Mouse (Mus musculus) regulatory T cell (primary cell): Measurements from ENCODE around the gene Atg14.
"Not testable (repeated sequence)": the region's sequence is repeated elsewhere in the genome, so short reads cannot be mapped to it uniquely, and the experiment has no call there.

Experiments used
- in situ Hi-C: fragments of 300-600 bp; cut with MboI, MseI; formaldehyde crosslinking; loops from one replicate; pipeline ENCODE4 v1.15.1; 2025; ENCODE audit warnings: high pct_unique_total_duplicates

Gene Atg14

DNA sequence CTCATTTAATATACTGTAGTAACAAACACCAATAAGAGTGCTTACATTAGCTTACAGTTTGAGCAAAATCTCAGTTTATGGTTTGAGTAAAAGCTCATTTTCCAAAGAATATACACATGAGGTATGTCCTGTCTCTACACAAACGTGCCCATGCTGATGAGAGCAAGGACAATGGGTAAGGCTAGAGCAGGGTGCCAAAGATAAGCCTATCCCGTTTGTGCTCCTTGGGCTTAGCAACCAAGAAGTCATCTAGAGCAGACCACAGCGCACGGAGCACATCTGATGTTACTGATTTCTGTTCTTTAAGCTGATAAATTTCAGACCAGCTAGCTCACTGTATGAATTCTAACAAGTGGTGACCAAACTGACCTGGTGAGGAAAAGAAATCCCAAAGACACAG is 25.6 kb downstream of the Atg14 start:
- in situ Hi-C loops, result no loop called here

DNA sequence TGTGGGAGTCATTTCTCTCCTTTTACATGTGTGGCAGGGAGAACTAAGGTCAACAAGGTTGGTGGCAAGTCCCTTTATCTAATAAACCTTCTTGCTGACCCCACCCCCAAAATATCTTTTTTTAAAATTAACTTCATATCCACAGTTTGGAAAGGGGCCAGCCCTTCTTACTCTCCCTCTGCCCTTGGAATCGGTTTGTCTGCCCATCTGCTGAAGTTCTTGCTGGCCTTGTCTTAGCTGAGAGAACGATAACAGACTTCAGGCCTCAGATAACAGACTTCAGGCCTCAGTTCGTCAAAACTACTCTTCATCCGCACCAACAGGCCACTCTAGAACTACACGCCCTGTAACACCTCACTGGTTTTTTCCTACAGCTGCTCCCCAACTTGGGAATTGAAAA is 26.2 kb downstream of the Atg14 start:
- in situ Hi-C loops, result no loop called here

DNA sequence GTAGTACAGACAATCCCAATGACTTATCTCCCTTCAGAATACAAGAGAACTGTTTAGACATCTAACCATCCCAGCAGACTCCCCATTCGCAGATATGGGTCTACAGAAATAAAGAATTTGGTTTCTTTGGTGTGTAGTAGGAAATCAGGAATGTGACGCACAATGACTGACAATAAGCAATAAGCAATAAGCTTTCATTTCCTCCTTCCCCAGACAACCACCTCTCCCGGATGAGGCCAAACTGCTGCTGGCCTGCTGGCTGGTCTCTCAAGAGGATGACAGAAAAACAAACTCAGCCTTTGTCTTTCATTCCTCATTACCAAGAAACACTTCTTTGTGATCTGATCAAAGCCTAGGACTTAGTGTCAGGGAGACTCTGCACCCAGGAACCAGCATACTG is 28.2 kb downstream of the Atg14 start:
- in situ Hi-C loops, result no loop called here

DNA sequence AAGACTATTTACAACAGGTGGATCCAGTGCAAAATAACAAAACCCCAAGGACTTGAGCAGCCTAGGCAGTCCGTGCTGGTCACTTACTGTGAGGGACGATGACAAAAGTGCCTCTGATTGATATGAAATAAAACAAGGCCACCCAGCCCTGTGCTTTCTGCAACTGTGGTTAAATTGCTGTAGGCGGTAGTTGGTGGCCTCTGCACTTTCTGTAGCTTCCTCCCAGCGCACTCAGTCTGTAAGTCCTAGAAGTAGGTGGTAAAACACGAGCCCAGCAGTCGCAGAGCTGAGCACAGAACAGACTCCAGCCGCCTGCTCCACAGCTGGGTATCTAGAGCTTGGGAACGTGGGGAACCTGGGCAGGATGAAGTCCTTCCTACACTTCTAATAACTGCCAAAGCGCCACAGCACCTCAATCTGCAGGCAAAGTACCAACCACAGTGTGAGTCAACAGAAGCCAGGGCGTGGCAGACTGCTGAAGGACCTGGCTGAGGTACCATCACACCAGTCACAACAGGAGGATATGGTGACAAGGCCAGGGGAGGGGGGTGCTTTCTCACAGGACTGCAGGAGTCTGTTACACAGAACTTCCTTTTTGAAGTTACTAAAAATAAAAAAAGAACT is 29.0 kb downstream of the Atg14 start:
- in situ Hi-C loops, result no loop called here

DNA sequence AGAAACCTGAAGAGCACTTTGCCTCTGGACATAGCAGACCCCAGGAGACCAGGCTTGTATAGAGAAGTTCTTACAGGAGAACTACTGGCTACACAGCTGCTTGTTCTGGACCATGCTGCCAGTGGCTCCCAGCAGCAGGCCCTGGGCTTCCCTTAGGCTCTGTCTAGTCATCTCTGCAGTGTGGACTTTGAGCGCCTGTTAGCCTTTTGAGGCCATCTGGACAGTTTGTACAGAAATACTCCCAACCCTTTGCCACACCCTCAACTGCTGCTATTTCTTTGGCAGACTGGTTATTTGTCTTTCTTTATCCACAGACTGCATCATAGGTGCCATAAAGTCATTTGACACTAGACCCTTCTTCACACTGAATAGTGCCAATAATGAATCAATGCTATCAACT is 35.4 kb downstream of the Atg14 start:
- in situ Hi-C loops, result no loop called here

DNA sequence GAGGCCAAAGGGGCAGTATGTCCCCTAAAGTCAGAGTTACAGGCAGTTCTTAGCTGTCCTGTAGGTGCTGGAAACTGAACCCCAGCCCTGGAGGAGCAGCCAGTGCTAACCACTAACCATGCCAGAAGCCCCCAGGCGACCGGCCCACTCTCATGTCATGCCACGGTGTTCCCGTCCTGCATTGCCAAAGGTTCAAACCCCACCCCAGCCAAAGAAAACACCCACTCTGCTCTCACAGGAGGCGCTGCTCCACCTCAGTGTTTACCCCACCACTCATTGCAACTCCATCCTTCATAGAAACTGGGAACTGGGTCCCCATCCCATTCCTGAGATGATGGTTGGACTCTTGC is 36.3 kb downstream of the Atg14 start:
- in situ Hi-C loops, result no loop called here

DNA sequence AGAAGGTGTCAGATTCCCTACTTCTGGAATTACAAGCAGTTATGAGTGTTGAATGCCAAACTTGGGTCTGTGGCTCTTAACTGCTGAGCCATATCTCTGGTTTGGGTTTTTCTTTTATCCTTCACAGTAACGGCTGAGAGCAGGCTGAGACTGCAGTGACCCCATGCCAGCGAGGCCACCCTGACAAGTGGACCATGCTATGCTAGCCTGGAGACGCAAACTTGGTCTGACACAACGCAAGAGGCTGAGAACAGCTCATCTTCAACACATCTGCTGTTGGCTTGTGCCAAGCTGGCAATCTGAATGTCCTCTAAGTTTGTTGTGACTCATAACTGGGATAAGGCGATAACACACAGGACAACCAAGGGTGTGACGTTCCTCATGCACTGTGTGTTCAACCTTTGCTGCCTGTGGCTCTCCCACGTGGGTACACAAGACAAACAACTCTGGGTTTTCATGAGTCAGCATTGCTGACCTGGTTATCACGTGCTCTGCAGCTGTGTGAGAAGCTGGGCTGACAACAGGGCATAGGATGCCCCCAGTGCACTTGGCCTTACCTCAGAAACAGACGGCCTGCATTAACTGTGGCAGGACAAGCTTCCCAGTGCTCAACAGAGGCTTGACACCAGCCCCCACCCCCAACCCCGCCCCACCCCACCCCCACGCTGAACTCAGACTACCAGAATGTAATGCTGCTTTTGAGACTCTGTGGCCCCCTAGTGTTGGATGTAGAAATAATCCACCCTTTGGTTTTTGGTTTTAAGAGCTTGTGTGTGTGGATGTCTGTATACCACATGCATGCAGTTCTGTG is 36.9 kb downstream of the Atg14 start:
- in situ Hi-C loops, result no loop called here

DNA sequence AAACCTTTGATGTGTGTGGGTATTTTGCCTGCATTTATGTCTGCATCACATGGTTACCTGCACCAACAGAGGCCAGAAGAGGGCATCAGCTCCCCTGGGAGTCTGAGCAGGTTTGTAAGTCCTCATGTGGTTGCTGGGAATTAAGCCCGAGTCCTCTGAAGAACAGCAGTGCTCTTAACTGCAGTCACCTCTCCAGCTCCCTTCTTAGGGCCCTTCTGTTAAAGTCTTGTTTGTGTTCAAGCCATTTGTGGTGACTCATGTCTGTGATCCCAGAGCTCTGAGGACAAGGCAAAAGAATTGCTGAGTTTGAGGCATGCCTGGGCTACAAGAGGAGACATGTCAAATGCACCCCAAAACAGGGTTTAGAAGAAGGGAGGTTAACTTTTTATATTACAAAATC is 38.0 kb downstream of the Atg14 start:
- in situ Hi-C loops, result no loop called here

DNA sequence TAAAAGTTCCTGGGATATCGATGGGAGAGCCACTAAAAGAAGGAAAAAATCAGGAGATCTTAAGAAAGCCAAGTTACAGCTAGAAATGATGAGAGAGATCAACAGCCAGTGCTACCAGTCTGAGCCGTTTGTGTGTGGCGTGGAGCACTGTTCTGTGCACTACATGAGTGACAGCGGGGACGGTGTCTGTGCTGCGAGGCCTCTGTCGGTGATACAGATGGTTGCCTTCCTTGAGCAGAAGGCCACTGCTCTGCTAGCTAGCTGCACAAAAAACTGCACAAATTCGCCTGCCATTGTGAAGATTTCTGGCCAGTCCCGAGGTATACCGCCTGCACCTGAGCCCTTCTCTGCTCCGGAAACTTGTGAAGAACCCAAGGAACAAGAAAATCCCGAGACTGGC is 40.9 kb downstream of the Atg14 start:
- in situ Hi-C loops, result not testable (repeated sequence)

DNA sequence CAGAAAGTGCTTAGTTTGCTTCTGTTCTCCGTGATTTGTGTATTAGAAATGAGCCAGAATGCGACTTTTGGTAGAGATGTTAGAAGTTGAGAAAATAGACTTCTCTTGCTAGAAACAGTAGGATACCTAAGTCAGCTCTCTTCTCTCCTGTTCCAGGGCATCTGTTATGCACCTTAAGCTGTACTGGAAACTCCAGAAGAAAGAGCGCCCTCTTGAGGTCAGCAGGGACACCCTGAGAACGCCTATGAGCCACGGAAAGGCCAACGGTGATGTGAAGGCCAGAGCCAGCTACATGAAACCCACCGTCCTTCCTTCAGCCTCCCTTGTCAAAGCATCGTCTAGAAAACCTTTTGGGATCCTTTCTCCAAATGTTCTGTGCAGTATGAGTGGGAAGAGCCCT is 41.4 kb downstream of the Atg14 start:
- in situ Hi-C loops, result no loop called here

DNA sequence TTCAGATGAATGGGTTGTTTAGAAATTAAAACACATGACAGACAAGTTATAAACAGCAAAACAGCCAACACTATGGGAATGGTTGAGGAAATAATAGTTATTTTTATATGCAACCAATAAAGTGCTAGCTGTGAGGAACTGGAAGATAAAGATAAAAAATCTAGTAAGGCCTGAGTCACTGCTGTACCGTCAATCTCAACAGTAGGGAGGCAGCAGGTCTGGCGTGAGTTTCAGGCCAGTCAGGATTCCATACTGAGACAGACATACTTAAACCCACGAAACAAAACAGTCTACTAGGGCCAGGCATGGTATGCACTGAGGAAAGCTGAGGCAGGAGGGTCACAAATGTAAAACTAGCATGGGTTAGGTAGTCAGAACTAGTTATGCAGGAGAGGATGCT is 42.2 kb downstream of the Atg14 start:
- in situ Hi-C loops, result no loop called here

DNA sequence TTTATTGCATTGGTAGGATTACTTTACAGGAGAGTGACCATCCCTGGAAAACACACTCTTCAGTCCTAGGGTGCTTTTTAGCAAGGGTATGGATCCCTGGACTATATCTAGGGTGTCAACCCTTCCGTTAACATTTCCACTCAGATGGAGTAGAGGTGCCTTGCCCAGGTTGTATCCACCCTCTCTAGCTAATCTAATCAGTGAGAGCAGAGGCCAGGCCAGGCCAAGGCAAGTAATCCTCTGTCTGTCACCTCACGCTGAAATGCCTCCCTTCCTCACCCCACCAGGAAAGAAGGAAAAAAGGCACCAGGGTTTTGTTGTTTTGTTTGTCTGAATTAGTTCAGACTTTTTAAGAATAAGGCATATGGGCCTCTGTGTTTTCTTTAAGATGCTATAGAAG is 42.6 kb downstream of the Atg14 start:
- in situ Hi-C loops, result no loop called here

DNA sequence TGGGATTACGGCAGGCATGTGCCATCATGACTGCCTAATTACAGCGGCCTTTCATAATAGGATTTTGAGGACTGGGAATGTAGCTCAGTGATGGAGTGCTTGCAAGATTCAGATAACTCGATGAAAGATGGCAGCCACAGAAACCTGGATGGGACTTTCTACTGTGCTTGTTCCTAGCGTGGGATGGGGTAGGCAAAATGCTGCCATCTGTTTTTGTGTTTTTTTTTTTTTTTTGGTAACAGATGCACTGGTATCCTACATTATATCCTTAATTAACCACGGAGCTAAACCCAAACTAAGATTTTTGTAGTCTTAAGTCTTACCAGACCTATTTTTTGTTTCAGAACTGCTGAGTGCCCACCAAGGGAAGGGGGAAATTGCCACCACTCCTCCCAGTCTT is 44.6 kb downstream of the Atg14 start:
- in situ Hi-C loops, result no loop called here

DNA sequence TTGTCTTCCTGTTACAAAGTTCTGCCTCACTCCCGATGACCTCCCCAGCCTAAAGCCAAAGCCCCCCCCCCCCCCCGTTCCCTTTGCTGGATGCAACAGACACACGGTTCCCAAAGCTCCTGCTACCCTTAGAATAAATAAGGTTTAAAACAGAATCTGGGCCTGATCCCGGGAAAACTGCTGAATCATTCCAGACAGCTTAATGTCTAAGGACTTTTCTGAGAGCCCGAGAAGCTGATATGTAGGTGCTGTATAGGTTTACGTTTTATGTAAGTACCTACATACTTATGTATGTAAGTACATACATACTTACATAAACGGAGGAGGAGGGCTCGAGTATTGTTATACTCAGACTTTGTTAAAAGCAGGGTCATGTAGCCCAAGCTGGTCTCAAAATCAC is 45.1 kb downstream of the Atg14 start:
- in situ Hi-C loops, result no loop called here

DNA sequence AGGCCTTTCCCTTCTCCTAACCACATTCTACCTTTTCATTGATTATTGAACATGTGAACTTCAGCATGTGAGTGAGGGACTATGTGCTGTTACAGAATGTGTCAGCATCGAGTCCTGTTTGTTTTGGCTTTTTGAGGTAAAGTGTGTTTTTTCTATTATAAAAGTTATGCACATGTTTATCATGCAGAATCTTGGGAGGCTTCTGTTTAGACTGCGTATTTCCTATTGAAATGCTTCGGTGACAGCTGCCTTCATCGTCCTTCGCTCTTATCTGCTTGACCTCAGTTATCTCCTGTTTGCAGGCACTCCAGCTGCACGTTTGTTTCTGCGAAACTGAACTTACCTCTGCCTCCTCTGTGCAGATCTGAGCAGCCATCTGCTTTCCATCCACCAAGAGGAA is 48.1 kb downstream of the Atg14 start:
- in situ Hi-C loops, result no loop called here

DNA sequence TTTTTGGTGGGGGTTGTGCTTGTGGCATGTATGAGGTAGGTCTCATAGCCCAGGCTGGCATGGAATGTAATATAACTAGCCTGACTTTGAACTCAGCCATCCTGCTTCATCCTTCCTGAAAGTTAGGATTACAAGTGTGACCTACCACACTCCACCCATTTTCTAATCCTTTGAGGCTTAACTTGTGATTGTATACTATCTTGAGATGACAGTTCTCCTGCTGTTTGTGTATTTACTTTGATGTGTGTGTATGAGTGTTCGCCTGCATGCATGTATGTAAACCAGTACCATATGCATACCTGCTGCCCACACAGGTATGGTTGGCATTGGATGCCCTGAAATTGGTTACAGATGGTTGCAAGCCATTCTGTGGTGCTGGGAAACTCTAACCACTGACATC is 48.8 kb downstream of the Atg14 start:
- in situ Hi-C loops, result no loop called here

DNA sequence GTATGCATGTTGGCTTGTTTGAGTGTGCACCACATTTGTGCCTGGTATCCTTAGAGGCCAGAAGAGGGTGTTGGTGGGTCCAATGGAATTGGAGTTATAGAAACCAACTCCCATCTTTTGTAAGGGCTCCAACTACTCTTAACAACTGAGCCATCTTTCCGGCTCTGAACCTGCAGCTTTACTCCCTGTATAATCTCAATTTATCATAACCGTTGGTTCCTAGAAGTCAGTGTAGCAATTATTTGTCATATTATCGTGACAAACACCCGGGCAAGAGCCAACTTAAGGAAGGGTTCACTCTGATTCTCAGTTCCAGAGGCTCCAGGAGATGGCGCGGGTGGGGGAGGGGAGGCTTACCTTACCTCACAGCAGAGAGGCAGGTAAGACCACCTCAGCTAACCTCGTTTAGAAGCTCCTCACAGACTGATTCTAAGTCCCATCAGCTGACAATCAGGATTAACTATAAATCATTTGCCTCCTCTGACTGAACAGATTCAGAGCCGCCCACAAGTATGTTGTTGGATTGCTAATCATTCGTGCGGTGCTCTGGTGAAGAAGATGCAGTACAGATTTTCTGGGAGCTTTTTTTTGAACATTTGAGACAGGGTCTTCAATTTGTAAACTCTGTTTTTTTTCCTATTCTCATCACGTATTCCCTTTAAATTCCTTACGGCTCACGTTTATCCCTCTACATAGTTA is 49.5 kb downstream of the Atg14 start:
- in situ Hi-C loops, result no loop called here

DNA sequence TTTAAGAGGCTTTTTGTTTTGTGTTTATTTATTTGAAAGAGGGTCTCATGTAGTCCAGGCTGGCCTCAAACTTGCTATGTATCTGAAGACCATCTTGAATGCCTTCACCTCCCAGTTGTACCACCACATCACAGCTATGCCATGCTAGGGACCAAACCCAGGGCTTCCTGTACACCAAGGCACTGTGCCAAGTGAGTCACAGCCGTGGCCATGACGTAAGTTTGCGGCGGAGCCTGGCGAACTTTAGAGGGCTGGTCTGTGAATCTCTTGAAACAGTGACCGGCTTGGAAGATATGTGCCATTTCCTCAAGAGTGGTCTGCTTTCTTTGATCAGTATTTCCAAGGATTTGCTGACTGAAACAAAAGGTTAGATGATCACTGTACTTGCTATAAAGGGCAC is 51.8 kb downstream of the Atg14 start:
- in situ Hi-C loops, result no loop called here

DNA sequence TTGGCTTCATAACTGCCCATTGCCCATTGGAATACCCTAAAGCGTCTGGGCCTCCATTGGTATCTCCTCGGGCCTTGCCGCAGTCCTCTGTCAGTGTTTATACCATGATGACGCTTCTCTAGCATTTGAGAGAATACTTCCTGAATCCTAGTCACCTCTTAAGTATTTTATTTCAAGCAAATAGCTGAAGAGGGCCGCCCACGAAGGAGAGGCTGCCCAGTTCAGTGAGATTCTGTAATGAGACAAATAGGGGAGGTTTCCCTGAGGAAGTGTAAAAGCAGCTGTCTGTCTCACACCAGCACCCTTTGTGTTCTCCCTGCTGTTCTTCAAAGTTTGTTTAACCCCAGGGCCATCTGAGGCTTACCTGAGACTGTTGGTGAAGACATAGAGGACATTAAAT is 53.7 kb downstream of the Atg14 start:
- in situ Hi-C loops, result no loop called here

DNA sequence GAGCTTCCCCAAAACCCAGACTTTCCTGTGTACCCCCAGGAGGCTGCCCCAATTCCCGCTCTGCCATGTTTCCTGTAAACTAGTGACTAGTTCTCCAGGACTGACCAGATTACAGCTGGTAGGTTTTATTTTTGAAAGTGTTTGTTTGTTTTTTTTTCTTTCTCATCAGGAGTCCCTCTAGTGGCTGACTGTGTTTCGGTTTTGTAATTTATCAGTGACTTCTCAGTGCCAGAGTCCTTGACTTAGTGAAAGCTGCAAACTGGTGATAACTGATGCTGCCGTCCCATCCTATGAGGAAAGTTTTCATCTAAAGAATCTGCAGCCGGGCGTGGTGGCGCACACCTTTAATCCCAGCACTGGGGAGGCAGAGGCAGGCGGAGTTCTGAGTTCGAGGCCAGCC is 54.8 kb downstream of the Atg14 start:
- in situ Hi-C loops, result no loop called here

DNA sequence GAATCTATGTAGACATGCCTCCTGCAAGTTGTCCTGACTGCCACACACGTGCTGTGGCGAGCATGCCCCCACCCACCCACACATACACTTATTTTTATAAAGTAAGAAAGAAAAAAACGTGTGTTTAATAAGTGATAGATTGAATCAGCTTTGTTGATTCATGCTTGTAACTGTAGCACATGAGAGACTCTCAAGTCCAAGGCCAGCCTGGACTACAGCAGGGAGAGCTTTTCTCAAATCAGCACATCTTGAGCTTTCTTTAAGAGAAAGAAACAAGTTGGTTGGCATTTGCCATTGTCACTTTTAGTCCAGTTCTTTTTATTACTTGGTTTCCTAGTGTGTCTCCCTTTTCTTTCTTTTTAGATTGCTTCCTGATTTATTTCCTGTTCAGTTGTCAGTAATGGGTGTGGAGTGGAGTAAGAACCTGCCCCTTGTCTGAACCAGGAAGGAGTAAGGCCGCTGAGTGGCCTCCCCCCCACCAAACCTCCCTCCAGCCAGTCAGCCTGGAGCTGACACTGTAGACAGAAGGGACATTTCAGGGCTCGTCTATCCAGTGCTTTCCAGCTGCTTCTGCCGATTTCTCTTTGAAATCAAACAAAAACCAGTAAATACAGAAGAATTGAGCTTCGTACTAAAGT is 55.5 kb downstream of the Atg14 start:
- in situ Hi-C loops, result no loop called here

DNA sequence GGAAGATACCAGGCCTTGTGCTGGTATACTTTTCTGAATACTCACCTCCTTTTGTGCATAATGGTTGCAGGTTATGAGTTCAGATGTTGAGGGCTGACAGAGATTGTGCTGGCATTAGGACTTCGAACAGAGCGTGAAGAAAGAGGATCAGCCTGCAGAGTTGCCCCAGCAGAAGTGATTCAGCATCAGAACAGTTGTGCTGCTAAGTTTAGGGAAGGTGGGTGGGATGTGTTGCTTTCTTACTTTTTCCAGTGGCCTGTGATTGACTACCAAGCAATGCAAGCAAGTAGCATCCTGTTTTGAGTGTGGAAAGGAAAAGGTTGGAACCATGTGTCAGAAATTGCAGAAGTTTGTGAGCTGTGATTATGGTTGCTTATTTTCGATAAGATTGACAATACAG is 56.8 kb downstream of the Atg14 start:
- in situ Hi-C loops, result no loop called here

DNA sequence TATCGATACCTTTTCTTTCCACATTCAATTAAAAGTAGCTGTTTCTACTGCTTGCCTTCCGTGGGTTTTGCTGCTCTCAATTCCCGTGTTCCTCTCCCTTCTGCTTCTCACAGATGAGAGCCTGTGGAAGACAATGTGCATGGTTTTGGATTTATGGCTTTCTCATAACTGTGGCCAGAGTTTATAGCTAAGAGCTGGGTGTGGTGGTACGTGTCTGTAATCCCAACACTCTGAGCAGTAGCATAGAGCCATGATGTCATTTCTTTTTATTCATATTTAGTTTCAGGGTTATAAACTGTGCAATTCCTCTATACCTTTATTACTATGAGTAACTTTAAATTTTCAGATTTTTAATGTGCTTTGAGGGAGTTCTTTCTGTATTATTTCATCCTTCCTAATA is 60.2 kb downstream of the Atg14 start:
- in situ Hi-C loops, result no loop called here
